Mouse (Mus musculus): Measurements from ENCODE around the gene Vps37d.
A peak's percentile ranks its signal among the peaks of the same experiment; 100 is the strongest.

GRCm38 (mm10) chr5:135103999-135104660, 26.1 kb upstream of the Vps37d start:
- TF ChIP-seq ZNF384 (IDR thresholded peaks at IDR 0.05; ENCODE audit: low read depth, low read length) (no peak), ZC3H11A (IDR thresholded peaks at IDR 0.05; ENCODE audit: borderline replicate concordance, low read depth, low read length) (peak; percentile 34; the same call in 1 of the 2 replicates), MAFK (IDR thresholded peaks at IDR 0.05; ENCODE audit: insufficient read depth, low read depth, low read length) (0 out of 2 replicates have a peak, but pooled peaks have one; percentile 2), CHD2 (IDR thresholded peaks at IDR 0.05; ENCODE audit: low read depth, low read length) (no peak), HCFC1 (IDR thresholded peaks at IDR 0.05; ENCODE audit: borderline replicate concordance, insufficient read depth, low read length) (no peak)
